Mouse (Mus musculus): Measurements from ENCODE around the gene Ftl1. TPM values are rescaled to one million over a fixed set of nuclear protein-coding genes. Genes with fewer than 3 reads are reported as not detected.
A peak's percentile ranks its signal among the peaks of the same experiment; 100 is the strongest.

The Ftl1 gene
- total and polyA plus RNA-seq, 3 experiments = 31.2 to 1,027 (median 142) TPM

DNA sequence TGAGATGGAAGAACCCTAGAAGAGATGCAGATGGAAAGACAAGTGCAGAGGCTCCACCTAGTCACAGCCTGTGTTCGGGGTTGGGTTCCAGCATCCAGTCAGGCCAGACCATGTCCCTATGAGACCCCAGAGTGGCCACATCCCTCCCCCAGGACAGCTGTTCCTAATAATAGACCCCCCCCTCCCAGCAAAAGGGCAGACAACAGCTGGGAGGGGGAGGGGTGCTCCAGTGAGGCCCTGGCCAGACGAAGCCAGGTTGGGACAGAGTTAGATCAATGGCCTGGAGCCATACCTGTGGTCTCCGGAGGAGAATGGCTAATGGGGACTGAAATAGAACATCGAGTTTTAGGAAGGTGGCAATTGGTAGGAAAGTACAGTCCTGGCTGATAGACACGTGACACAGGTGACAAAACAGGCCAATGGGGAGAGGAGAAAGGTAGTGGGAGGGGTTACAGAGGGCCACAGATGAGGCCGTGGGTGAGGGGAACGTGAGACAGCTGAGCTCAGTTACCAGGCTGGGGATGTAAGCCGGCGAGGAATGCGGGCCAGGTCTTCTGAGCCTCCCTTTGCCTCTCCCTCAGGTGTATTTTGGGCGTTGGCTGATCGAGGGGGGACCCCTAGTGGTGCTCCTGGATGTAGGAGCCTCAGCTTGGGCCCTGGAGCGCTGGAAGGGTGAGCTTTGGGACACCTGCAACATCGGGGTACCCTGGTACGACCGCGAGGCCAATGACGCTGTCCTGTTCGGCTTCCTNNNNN, 22.0 kb downstream of the Ftl1 start, which contains the start of gene Ruvbl2:
Gene Ruvbl2, minus strand, starts transcription at position 576 of the 756 bp plus-strand sequence.
- in situ Hi-C loops (cut with MboI; ENCODE audit: low pct_ligation_motif_present, low pct_unique_long_range_greater_than_20kb, low sequenced_read_pairs) = no loop called here
- no peaks in the 10 kb centered on the region for H3K9me3 ChIP-seq (replicated peaks; ENCODE audit: low read length)
- no peak within 1 kb of the TSS for H3K9ac ChIP-seq (ENCODE audit: insufficient read depth, low read depth)
- no peak within 1 kb of the TSS for H3K4me3 ChIP-seq (replicated peaks in 1 of 3; ENCODE audit: low read depth in 2 of 3, low read length in 2 of 3, poor library complexity in 1 of 3)
- H3K79me2 ChIP-seq (replicated peaks; ENCODE audit: control insufficient read depth, extremely low read depth, insufficient read depth, poor library complexity, severe bottlenecking) = peaks cover 13% of the 10 kb centered on the region
- H3K4me2 ChIP-seq (ENCODE audit: insufficient read depth, low read depth, poor library complexity, severe bottlenecking) = no peak within 1 kb of the TSS
- no peak within 1 kb of the TSS for H3K27ac ChIP-seq (ENCODE audit: insufficient read depth, low read depth)
- H3K4me1 ChIP-seq (ENCODE audit: control insufficient read depth in 1 of 2, insufficient read depth in 2 of 2) = peaks cover 2 to 37% of the 10 kb centered on the region in 2 experiments; a peak in 3 of 4 replicates
- H3K27me3 ChIP-seq (replicated peaks) = no peaks in the 10 kb centered on the region
- TF ChIP-seq PAX5 (IDR thresholded peaks at IDR 0.05; ENCODE audit: low read length) = no peak
- no peak for TF ChIP-seq TCF12 (IDR thresholded peaks at IDR 0.05; ENCODE audit: low read depth, low read length)
- TF ChIP-seq MAFK (IDR thresholded peaks at IDR 0.05; ENCODE audit: insufficient replicate concordance, low read length) = no peak
- no peak for TF ChIP-seq CHD1 (IDR thresholded peaks at IDR 0.05; ENCODE audit: low read depth, low read length)
- no peak for TF ChIP-seq ELF1 (IDR thresholded peaks at IDR 0.05; ENCODE audit: low read depth, low read length)
- peak; percentile 43 for TF ChIP-seq RAD21 (IDR thresholded peaks at IDR 0.05; ENCODE audit: low read depth, low read length)
- TF ChIP-seq CTCF (conservative IDR thresholded peaks at IDR 0.05 in 1 of 2, IDR thresholded peaks at IDR 0.05 in 1 of 2; ENCODE audit: low read depth in 2 of 2, low read length in 2 of 2) = peak in 1 of 2 experiments; percentile 61; a peak in 2 of 4 replicates
- no peak for TF ChIP-seq JUND (conservative IDR thresholded peaks at IDR 0.05; ENCODE audit: low read depth, low read length)
- DNase-seq (ENCODE audit: extremely low read depth) = no peak
- peaks cover 13 to 48% of the 10 kb centered on the region in 2 experiments for H3K36me3 ChIP-seq (replicated peaks in 1 of 2; ENCODE audit: control insufficient read depth in 1 of 2, insufficient read depth in 1 of 2, low read length in 1 of 2)
- dilution Hi-C loops (cut with MboI; ENCODE audit: extremely low pct_ligation_motif_present, extremely low pct_unique_long_range_greater_than_20kb, low sequenced_read_pairs) = no loop called here

DNA sequence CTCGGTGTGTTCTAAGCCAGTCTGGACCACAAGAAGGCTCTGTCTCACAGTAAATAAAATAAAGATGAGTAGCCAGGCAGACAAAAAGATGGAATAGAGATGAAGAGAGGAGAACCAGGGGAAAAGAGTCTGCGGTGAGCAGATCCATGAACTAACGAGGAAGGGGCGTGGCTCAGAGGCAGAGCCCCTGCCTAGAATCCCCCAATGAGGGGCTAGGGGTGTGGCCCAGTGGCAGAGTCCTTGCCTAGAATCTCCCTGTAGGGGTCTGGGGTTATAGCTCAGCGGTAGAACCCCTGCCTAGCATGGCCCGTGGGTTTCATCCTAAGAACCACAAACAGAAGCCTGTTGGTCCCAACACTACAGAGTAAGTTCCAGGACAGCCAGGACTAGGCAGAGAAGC, 22.6 kb downstream of the Ftl1 start:
- Histone ChIP-seq H3K4me1 (ENCODE audit: control insufficient read depth in 1 of 2, insufficient read depth in 2 of 2) (peaks cover 3 to 44% of the 10 kb centered on the region in 2 experiments; a peak in 3 of 4 replicates), H3K9ac (ENCODE audit: insufficient read depth, low read depth) (no peak overlapping the region), H3K79me2 (replicated peaks; ENCODE audit: control insufficient read depth, extremely low read depth, insufficient read depth, poor library complexity, severe bottlenecking) (peaks cover 20% of the 10 kb centered on the region), H3K27me3 (replicated peaks) (no peaks in the 10 kb centered on the region), H3K36me3 (replicated peaks in 1 of 2; ENCODE audit: control insufficient read depth in 1 of 2, insufficient read depth in 1 of 2, low read length in 1 of 2) (peaks cover 11 to 50% of the 10 kb centered on the region in 2 experiments), H3K9me3 (replicated peaks; ENCODE audit: low read length) (no peaks in the 10 kb centered on the region), H3K4me2 (ENCODE audit: insufficient read depth, low read depth, poor library complexity, severe bottlenecking) (no peak overlapping the region), H3K4me3 (replicated peaks in 1 of 3; ENCODE audit: low read depth in 2 of 3, low read length in 2 of 3, poor library complexity in 1 of 3) (no peak overlapping the region), H3K27ac (ENCODE audit: insufficient read depth, low read depth) (no peak overlapping the region)
- TF ChIP-seq MXI1 (IDR thresholded peaks at IDR 0.05; ENCODE audit: low read depth, low read length) = no peak
- dilution Hi-C loops (cut with MboI; ENCODE audit: extremely low pct_ligation_motif_present, extremely low pct_unique_long_range_greater_than_20kb, low sequenced_read_pairs) = no loop called here
- DNase-seq (ENCODE audit: extremely low read depth) = no peak
- in situ Hi-C loops (cut with MboI; ENCODE audit: low pct_ligation_motif_present, low pct_unique_long_range_greater_than_20kb, low sequenced_read_pairs) = no loop called here

DNA sequence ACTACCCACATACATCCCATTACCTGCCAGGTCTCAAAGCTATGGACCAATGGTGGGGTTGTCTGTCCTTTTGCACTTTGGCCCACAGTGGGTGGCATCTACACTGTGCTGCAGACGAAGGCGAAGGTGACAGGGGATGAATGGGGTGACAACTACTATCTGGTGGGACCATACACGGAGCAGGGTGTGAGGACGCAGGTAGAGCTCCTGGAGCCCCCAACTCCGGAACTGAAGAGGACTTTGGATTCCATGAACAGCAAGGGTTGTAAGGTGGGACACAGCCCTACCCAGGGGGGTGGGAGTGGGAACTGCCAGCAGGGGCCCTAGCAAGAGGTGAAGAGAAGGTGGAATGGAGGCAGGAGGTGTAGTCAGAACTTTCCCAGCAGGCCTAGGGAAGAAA, 23.2 kb downstream of the Ftl1 start:
- dilution Hi-C loops (cut with MboI; ENCODE audit: extremely low pct_ligation_motif_present, extremely low pct_unique_long_range_greater_than_20kb, low sequenced_read_pairs) (no loop called here), in situ Hi-C loops (cut with MboI; ENCODE audit: low pct_ligation_motif_present, low pct_unique_long_range_greater_than_20kb, low sequenced_read_pairs) (no loop called here)
- DNase-seq (ENCODE audit: extremely low read depth) = no peak
- peaks cover 17 to 52% of the 10 kb centered on the region in 2 experiments for H3K36me3 ChIP-seq (replicated peaks in 1 of 2; ENCODE audit: control insufficient read depth in 1 of 2, insufficient read depth in 1 of 2, low read length in 1 of 2)
- H3K4me2 ChIP-seq (ENCODE audit: insufficient read depth, low read depth, poor library complexity, severe bottlenecking) = no peak overlapping the region
- peaks cover 3 to 50% of the 10 kb centered on the region in 2 experiments; a peak in 3 of 4 replicates for H3K4me1 ChIP-seq (ENCODE audit: control insufficient read depth in 1 of 2, insufficient read depth in 2 of 2)
- TF ChIP-seq UBTF (IDR thresholded peaks at IDR 0.05; ENCODE audit: low read depth, low read length) = no peak
- TF ChIP-seq CTCF (conservative IDR thresholded peaks at IDR 0.05 in 1 of 2, IDR thresholded peaks at IDR 0.05 in 1 of 2; ENCODE audit: low read depth in 2 of 2, low read length in 2 of 2) = no peak
- no peak for TF ChIP-seq BHLHE40 (IDR thresholded peaks at IDR 0.05; ENCODE audit: low read depth, low read length)
- TF ChIP-seq CHD1 (IDR thresholded peaks at IDR 0.05; ENCODE audit: low read depth, low read length) = no peak
- TF ChIP-seq SMC3 (IDR thresholded peaks at IDR 0.05; ENCODE audit: low read depth, low read length) = no peak
- TF ChIP-seq GABPA (IDR thresholded peaks at IDR 0.05; ENCODE audit: insufficient replicate concordance, low read depth, low read length) = no peak
- no peak for TF ChIP-seq ZC3H11A (IDR thresholded peaks at IDR 0.05; ENCODE audit: low read depth, low read length)
- no peak for TF ChIP-seq USF2 (conservative IDR thresholded peaks at IDR 0.05; ENCODE audit: low read depth, low read length)
- no peak for TF ChIP-seq IRF4 (IDR thresholded peaks at IDR 0.05; ENCODE audit: low read depth, low read length)
- TF ChIP-seq NELFE (IDR thresholded peaks at IDR 0.05; ENCODE audit: low read depth, low read length) = no peak
- no peak for TF ChIP-seq HCFC1 (IDR thresholded peaks at IDR 0.05; ENCODE audit: low read depth, low read length)
- no peaks in the 10 kb centered on the region for H3K9me3 ChIP-seq (replicated peaks; ENCODE audit: low read length)
- no peak overlapping the region for H3K4me3 ChIP-seq (replicated peaks in 1 of 3; ENCODE audit: low read depth in 2 of 3, low read length in 2 of 3, poor library complexity in 1 of 3)
- H3K27me3 ChIP-seq (replicated peaks) = no peaks in the 10 kb centered on the region
- H3K27ac ChIP-seq (ENCODE audit: insufficient read depth, low read depth) = no peak overlapping the region
- no peak overlapping the region for H3K9ac ChIP-seq (ENCODE audit: insufficient read depth, low read depth)
- peaks cover 26% of the 10 kb centered on the region for H3K79me2 ChIP-seq (replicated peaks; ENCODE audit: control insufficient read depth, extremely low read depth, insufficient read depth, poor library complexity, severe bottlenecking)

All from CH12.LX (cell line).